Mouse (Mus musculus): ENCODE data around the gene Glipr2.
A peak's percentile ranks its signal among the peaks of the same experiment; 100 is the strongest.

Glipr2 gene

GRCm38 (mm10) chr4:43957292-43957845, at the start of gene Glipr2:
Gene Glipr2, plus strand, starts transcription at chr4:43957401.
- DNase-seq (ENCODE audit: low spot score) = peak; percentile 79

- no peak for DNase-seq (ENCODE audit: low spot score)
These were observed 39.0 kb upstream of the Glipr2 start for GRCm38 (mm10) chr4:43918221-43918620.

- no peak for DNase-seq (ENCODE audit: low spot score)
These were observed 36.6 kb upstream of the Glipr2 start for GRCm38 (mm10) chr4:43920602-43921001.

- DNase-seq (ENCODE audit: low spot score) = no peak
These were observed 32.1 kb upstream of the Glipr2 start for GRCm38 (mm10) chr4:43925125-43925524.

GRCm38 (mm10) chr4:43925779-43926178, 31.4 kb upstream of the Glipr2 start:
- peak; percentile 69 for DNase-seq (ENCODE audit: low spot score)

- no peak for DNase-seq (ENCODE audit: low spot score)
These were observed 29.4 kb upstream of the Glipr2 start for GRCm38 (mm10) chr4:43927826-43928225.

- no peak for DNase-seq (ENCODE audit: low spot score)
These were observed 25.3 kb upstream of the Glipr2 start for GRCm38 (mm10) chr4:43931877-43932276.

- DNase-seq (ENCODE audit: low spot score) = no peak
These were observed 21.0 kb upstream of the Glipr2 start for GRCm38 (mm10) chr4:43936186-43936585.

GRCm38 (mm10) chr4:43936749-43937674, 20.2 kb upstream of the Glipr2 start:
- no peak for DNase-seq (ENCODE audit: low spot score)

- no peak for DNase-seq (ENCODE audit: low spot score)
These were observed 15.9 kb upstream of the Glipr2 start for GRCm38 (mm10) chr4:43941315-43941714.

- no peak for DNase-seq (ENCODE audit: low spot score)
These were observed 14.8 kb upstream of the Glipr2 start for GRCm38 (mm10) chr4:43942421-43942820.

- no peak for DNase-seq (ENCODE audit: low spot score)
These were observed 9.6 kb upstream of the Glipr2 start for GRCm38 (mm10) chr4:43947571-43947970.

GRCm38 (mm10) chr4:43957846-43958461, 753 bp downstream of the Glipr2 start:
- peak; percentile 61 for DNase-seq (ENCODE audit: low spot score)

GRCm38 (mm10) chr4:43959523-43960179, 2.5 kb downstream of the Glipr2 start:
- DNase-seq (ENCODE audit: low spot score) = no peak

GRCm38 (mm10) chr4:43960207-43960606, 3.0 kb downstream of the Glipr2 start:
- no peak for DNase-seq (ENCODE audit: low spot score)

GRCm38 (mm10) chr4:43964326-43964833, 7.2 kb downstream of the Glipr2 start:
- peak; percentile 19 for DNase-seq (ENCODE audit: low spot score)

- no peak for DNase-seq (ENCODE audit: low spot score)
These were observed 7.9 kb downstream of the Glipr2 start for GRCm38 (mm10) chr4:43964951-43965684.

GRCm38 (mm10) chr4:43965856-43966535, 8.8 kb downstream of the Glipr2 start:
- no peak for DNase-seq (ENCODE audit: low spot score)

GRCm38 (mm10) chr4:43968650-43969049, 11.4 kb downstream of the Glipr2 start:
- DNase-seq (ENCODE audit: low spot score) = no peak

- peak; percentile 36 for DNase-seq (ENCODE audit: low spot score)
These were observed 12.2 kb downstream of the Glipr2 start for GRCm38 (mm10) chr4:43969373-43969772.
